Mouse (Mus musculus): ENCODE measurements around the gene Nup214.

DNA sequence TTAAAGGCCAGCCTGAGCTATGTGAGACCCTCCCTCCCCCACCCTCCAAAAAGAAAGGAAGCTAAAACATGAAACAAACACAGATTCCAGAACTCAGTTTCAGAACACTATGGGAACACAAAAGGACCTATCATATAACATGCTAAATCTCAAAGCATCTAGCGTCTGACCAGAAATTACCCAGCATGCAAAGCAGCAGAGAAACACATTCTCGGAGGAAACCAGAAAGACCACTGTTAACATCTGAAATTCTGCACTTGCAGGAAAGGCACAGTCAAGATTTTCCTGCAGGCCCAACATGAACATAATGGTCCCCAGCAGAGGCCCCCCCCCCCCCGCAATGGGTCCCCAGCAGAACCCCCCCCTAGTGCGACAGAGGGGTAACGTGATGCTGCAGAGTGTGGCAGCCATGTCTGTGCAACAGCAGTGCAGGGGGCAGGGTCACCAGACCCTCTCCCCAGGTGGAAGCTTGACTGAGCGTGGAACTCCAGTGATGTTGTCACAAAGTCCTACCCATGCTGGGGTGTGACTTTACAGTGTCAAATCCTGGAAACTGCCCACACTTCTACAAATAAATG, 86.1 kb downstream of the Nup214 start:
- TF ChIP-seq CTCF (IDR thresholded peaks at IDR 0.05; ENCODE audit: low read depth, low read length) (no peak), GATA1 (IDR thresholded peaks at IDR 0.05; ENCODE audit: borderline replicate concordance, low read length) (no peak), POLR2AphosphoS5 (IDR thresholded peaks at IDR 0.05; ENCODE audit: insufficient replicate concordance, low read depth, low read length) (no peak), TAL1 (conservative IDR thresholded peaks at IDR 0.05; ENCODE audit: low read depth, low read length) (no peak), GATA2 (IDR thresholded peaks at IDR 0.05; ENCODE audit: borderline replicate concordance, low read depth, low read length) (no peak)
